Mouse (Mus musculus): ENCODE measurements around the gene Map3k20. TPM values are rescaled to one million over a fixed set of nuclear protein-coding genes. Genes with fewer than 3 reads are reported as not detected.

Map3k20 gene
- total RNA-seq, 1 experiment from 2014 or later: 2.6 TPM

DNA sequence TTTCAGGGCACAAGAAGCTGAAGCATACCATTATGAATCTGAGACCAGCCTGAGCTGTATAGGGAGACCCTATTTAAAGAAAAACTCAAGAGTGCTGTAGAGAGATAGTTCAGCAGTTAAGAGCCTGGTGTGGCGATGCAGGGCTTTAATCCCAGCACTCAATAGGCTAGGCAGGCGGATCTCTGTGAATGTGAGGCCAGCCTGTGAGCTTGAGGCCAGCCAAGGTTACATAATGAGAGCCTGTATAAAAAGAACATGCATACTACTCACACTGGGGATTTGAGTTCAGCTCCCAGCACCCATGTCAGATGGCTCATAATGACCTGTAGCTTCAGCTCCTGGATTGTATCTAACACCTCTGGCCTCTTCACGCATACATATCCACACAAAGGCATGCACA is 76.1 kb downstream of the Map3k20 start:
- ATAC-seq (ENCODE audit: extremely low read depth, insufficient number of reproducible peaks, low FRiP score, poor library complexity, severe bottlenecking): no peak

DNA sequence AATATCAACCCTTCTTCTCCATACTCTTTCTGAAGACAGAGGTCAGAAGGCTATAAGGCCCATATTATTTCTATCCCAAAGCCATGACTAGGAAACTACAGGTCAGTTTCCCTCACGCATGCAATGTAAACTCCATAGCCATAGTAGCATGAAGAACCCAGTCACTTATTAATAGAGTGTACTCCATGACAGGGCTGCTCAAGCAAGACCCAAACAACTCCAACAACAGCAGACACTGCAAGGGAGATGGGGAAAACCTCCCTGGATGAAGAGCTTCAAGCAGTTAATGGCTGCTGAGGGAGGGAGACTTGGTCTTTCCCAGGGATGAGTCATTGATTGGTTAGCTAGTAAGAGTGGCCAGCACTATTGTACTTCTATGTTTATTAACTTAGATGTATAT is 78.0 kb downstream of the Map3k20 start:
- no peak for ATAC-seq (ENCODE audit: extremely low read depth, insufficient number of reproducible peaks, low FRiP score, poor library complexity, severe bottlenecking)

DNA sequence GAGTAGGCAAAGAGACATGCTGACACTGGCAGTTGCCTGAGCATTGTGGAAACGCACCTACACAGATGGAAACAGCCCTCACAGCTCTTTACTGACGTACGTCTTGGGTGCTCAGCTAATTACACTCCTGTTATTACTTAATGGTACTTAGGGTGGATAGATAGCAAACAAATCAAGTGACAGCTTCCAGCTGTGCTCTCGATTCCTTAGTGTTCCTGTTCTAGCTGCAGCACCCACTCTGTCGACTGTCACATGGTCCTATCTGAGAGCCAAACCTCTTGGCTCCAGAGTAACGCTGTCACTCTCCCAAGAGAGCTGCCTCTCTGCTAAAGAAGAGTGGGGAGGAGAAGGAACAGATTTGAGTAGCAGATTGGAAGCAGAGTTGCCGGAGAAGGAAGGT is 80.5 kb downstream of the Map3k20 start:
- no peak for ATAC-seq (ENCODE audit: extremely low read depth, insufficient number of reproducible peaks, low FRiP score, poor library complexity, severe bottlenecking)

DNA sequence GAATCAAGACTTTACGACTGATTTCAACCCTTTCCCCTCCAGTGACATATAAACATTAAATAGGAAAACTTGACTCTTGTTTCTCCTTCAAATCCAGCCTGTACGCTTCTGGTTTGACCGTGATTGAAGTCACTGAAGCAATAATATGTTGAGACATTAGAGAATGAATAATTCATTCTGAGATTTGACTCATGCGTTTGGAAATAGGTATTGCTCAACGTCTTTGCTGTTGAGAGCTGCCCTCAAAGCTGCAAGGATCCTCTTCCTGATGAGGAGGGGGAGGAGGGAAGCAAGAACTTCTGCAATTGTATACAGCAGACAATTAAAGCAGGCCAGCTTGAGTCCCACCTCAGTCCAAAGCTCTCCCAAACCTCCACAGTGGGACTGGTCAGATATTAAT is 81.1 kb downstream of the Map3k20 start:
- ATAC-seq (ENCODE audit: extremely low read depth, insufficient number of reproducible peaks, low FRiP score, poor library complexity, severe bottlenecking): peak; percentile 95

DNA sequence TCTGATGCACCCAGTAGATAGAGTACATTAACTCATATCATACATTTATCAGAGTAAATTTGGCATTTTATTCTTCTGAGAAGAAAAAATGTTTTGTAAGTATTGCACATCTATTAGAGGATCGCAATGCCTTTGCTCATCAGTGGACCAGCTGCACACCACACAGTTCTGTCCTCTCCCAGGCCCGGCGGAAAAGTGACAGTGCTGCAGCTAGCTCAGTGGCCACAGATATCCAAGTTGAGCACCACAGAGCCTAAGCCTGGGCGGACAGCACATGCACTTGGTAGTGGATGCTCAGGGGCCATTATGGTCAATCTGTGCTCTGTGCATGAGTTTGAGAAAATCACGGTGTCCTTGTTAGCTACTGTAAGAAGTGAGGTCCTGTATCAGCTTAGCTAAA is 82.4 kb downstream of the Map3k20 start:
- no peak for ATAC-seq (ENCODE audit: extremely low read depth, insufficient number of reproducible peaks, low FRiP score, poor library complexity, severe bottlenecking)

DNA sequence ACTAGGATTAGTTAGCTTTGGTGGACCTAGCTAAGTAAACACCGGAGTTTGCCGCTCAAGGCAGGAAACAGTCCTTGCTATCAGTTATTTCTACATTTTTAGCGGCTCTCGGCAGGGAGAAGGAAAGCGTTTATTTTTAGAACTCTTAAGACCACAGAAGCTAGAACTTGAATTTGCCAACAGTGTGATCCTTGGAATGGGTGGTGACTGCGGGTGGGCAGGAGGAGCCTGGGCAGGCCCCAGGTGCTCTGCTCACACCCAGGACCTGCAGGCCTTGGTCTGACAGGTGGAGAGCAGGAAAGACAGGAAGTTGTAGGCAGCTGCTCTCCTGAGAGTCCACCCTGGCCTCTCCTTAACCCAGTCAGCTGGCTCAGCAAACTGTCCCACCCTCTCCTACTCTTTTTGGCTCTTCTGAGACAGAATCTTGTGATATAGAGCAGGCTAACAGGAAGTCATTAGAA is 83.7 kb downstream of the Map3k20 start:
- ATAC-seq (ENCODE audit: extremely low read depth, insufficient number of reproducible peaks, low FRiP score, poor library complexity, severe bottlenecking): no peak

DNA sequence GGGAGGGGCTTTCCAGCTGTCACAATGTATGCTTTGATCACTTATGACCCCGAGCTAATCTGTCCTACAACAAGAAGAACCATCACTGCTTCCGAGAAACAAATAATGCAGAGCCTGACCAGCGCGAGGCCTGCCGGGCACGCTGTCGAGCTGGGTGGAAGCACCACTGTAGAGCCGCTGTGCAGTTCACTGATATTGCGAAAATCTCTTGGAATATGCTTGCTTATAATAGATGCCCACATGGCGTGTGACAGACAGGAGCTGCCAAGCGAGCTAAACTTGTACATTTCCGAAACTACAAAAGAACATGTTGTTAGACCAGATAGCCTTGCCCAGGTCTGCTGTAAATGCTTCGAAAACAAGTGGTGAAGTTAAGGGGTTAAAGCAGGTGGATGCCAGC is 86.7 kb downstream of the Map3k20 start:
- no peak for ATAC-seq (ENCODE audit: extremely low read depth, insufficient number of reproducible peaks, low FRiP score, poor library complexity, severe bottlenecking)

DNA sequence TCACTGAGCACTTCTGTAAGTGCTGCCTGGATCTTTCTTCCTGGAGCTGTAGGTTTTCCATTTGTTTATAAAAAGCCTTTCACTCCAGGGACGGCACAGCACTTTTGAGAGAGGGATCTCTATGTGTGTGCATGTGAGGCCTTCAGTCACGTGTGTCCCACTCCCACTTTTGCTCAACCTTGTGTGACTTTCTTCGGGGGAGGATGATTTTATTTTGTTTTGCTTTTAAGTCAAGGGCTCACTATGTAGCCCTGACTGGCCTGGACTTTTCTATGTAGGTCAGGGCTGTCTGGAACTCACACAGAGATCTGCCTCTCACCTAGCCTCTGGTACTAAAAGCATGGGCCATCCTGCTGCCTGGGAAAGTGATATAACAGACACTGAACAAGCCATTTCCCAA is 88.6 kb downstream of the Map3k20 start:
- ATAC-seq (ENCODE audit: extremely low read depth, insufficient number of reproducible peaks, low FRiP score, poor library complexity, severe bottlenecking): no peak

DNA sequence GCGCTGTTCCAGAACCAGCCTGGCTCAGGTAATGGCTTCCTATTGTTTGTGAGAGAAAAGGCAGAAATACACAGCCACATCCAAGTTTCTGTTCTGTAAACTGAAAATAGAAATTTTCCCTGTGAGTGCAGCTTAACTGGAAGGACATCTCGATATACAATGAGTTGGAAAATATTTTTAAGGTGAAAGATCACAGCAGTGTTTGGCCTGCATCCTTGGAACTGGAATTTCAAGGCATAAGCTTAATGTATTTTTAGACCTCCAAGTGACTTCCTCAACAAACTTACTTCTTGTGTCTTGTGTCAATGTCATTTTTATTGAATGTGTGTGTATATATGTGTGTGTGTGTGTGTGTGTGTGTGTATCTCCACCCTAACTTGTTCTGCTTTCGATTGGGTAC is 90.4 kb downstream of the Map3k20 start:
- no peak for ATAC-seq (ENCODE audit: extremely low read depth, insufficient number of reproducible peaks, low FRiP score, poor library complexity, severe bottlenecking)

DNA sequence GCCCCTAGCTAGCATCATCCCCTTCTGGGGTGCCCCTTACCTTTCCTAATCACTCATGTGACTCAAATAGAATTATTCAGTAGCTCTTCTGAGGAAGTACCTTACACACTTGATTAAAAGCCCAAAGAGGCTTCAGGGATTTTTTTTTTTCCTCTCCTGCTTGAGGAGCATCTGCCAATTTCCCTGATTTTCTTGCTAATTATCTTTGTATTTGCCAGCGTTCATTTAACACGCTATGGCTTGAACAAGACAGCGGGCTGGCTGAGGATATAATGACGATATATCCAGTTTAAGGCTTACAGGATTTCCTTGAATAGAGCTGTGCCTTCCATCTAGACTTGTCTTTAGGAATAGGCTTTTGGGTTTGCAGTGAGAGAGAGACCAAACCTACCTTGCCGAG is 91.5 kb downstream of the Map3k20 start:
- no peak for ATAC-seq (ENCODE audit: extremely low read depth, insufficient number of reproducible peaks, low FRiP score, poor library complexity, severe bottlenecking)

DNA sequence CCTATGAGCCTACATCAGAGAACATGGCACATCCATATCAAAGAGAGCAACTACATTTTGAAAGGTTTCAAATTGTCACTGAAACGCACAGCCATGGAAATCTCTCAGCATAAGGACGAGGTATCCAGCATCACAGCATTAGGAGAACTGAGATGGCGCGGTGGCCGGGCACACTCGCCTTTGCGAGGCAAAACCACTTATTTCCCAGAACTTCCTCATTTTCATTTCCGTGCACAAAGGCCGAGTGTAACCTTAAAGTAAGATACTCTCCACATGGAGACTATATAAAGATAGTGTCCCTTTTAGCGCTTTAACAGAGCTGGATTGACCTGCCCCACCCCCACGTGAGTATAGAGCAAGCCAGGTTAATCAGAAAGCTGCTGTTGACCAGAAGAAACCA is 94.0 kb downstream of the Map3k20 start:
- peak; percentile 48; the same call in 1 of the 2 replicates for ATAC-seq (ENCODE audit: extremely low read depth, insufficient number of reproducible peaks, low FRiP score, poor library complexity, severe bottlenecking)

DNA sequence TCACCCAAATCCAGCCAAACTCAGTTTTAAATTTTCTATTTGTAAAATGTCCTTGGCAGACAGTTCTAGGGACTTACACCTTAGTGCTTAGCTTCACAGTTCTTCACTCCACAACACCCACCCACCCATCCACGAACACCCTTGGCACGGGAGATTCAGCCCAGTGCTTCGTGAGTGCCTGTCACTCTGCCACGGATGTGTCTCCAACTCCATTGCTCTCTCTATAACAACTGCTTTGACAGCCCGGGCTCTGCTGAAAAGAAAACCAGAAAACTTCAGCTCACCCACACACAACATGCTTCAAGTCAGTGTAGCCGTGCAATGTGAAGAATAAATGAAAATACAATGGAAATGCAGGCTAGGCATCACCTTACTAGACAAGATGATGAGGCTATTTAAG is 97.2 kb downstream of the Map3k20 start:
- no peak for ATAC-seq (ENCODE audit: extremely low read depth, insufficient number of reproducible peaks, low FRiP score, poor library complexity, severe bottlenecking)

DNA sequence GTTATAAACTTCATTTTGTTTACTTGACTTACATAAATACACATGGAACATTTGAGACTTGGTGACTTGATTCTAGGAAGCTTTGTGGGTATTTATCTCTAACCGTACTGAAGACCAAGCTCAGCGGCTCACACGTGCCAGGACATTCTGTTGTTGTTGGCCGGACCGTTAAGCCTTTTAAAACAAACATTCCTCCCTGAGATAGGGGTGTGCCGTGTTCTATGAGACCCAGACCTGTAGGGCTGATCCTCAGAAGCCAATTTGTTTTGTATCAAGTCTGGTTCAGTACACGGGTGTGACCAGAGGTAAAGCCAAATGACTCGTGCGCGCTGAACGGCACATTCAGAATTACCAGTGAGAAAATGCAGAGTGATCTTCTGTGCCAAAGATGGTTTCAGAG is 97.9 kb downstream of the Map3k20 start:
- no peak for ATAC-seq (ENCODE audit: extremely low read depth, insufficient number of reproducible peaks, low FRiP score, poor library complexity, severe bottlenecking)

DNA sequence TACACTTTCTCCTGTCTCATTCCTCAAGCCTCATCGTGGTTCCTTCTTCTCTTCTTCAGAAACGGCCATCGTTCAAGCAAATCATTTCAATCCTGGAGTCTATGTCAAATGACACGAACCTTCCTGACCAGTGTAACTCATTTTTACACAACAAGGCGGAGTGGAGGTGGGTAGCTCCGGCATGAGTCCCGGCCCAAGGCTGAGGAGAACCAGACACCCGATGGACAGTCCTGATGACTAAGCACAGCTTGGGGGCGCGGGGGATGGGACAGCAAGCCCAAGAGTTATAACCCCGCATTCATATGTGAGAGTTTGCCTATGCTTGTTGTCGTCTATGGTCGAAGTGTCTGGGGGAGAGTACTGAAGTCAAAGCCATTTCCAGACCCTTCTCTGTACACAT is 104.0 kb downstream of the Map3k20 start:
- no peak for ATAC-seq (ENCODE audit: extremely low read depth, insufficient number of reproducible peaks, low FRiP score, poor library complexity, severe bottlenecking)

DNA sequence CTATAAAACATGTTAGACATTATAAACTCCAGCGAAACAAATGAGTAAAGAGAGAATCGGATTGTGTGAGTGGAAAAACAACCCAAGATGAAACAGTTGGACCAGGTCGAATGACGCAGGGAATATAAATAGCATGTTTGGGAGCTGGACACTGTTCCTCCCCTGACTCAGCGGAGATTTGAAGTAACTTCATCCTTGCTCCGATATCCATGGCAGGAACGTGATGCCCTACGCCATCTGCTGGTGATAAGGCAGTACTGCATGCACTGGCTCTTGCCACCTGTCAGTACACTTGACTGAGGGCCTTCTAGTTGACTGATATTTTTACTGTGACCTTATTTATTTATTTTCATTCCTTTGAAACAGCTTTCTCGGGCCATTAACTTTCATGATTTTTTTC is 104.5 kb downstream of the Map3k20 start:
- ATAC-seq (ENCODE audit: extremely low read depth, insufficient number of reproducible peaks, low FRiP score, poor library complexity, severe bottlenecking): peak; percentile 95

DNA sequence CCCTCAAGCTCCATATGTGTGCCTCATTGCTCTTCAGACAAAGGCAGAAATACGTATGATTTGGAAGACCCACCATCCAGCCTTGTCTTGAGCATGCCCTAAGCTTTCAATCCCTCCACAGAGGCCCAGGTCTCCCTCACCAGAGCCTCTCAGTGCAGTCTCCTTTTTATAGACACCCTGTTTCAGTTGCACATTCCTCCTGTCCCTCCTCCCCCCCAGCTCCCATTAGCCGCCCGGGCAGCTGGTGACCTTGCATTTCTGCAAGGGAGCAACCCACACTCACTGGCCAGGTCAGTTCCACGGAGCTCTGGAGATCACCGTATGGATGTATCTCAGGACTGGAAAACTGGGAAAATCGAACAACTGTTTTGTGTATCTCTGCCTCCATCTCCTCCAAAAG is 105.0 kb downstream of the Map3k20 start:
- ATAC-seq (ENCODE audit: extremely low read depth, insufficient number of reproducible peaks, low FRiP score, poor library complexity, severe bottlenecking): no peak

DNA sequence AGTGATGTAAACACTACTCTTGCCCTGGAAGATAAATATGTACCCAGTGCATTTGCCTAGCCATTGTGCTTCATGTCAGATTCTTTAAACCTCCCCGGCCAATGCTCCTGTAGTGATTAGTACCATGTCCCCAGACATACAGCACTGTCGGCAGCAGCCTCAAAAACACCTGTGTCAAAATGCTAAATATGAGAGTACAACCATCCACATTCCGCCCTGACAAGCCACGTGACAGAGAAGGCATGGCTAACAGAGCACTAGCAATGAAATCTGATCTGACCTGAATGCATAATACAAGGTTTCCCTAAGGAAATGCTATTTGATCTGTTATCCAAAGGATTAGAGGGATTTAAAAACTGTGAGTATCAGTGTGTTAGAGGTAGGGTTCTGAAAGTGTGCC is 105.6 kb downstream of the Map3k20 start:
- no peak for ATAC-seq (ENCODE audit: extremely low read depth, insufficient number of reproducible peaks, low FRiP score, poor library complexity, severe bottlenecking)

DNA sequence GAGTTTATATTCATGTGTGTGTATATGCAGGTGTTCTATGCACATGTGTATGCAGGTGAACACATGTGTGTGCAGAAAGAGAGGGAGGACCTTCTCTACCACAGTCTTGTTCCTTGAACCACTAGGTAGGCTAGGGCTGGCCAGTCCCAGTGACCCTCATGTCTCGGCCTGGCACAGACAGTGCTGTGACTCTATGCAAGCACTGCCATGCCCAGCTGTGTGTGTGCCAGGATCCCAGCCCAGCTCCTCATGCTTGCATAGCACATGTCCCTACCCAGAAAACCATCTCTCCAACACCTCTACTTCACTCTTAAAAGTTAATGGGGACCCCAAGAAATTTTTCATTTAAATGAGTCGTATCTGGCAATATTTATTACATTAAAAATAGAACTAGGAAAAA is 106.3 kb downstream of the Map3k20 start:
- no peak for ATAC-seq (ENCODE audit: extremely low read depth, insufficient number of reproducible peaks, low FRiP score, poor library complexity, severe bottlenecking)

DNA sequence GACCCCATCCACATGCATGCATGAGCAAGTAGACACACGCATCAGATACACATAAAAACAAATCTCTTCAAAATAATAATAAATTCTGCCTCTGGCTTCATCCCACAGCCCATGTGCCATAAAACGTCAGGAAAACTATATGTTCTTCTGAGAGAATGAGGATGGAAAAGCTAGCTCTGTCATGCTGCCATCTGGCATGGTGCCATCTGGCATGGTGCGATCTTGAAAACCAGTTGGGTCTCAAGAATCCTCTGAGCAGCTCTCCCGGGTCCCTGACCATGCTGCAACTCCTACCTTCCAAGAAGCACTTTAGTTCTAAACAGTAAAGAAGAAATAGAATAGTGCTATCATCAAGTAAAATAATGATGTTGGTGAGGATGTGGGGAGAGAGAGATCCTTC is 106.9 kb downstream of the Map3k20 start:
- ATAC-seq (ENCODE audit: extremely low read depth, insufficient number of reproducible peaks, low FRiP score, poor library complexity, severe bottlenecking): no peak

DNA sequence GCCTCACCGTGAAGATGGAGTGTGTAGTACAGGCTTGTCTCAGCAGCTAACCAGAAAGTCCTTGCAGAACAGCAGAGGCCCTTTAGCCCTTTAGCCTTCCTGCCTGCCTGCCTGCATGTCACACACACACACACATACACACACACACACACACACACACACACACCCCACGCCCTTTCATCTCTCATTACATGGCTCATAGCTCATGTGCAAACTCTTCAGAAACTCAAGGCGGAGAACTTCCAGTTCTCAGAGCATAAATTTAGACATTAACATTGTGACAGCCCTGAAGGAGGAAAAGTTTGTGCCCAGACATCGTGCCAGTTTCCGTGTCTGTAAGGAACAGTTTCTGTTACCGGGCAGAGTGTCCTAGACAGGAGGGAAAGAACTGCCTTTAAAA is 111.5 kb downstream of the Map3k20 start:
- ATAC-seq (ENCODE audit: extremely low read depth, insufficient number of reproducible peaks, low FRiP score, poor library complexity, severe bottlenecking): no peak

DNA sequence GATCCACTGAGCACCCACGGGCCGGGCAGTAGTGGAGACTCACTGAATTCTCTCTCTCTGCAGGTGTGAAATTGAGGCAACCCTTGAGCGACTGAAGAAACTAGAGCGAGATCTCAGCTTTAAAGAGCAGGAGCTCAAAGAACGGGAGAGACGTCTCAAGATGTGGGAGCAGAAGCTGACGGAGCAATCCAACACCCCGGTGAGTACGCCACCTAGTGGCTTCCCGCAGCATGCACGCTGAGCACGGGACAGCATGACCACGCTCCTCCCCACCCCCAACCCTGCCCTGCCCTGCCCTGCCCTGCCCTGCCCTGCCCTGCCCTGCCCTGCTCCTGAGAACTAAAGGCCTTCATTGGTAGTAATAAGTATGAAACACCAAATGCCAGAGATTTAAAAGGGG is 112.8 kb downstream of the Map3k20 start:
- ATAC-seq (ENCODE audit: extremely low read depth, insufficient number of reproducible peaks, low FRiP score, poor library complexity, severe bottlenecking): peak; percentile 48; the same call in 1 of the 2 replicates
